Mouse (Mus musculus) olfactory bulb, adult 2 months (tissue): ENCODE results near the gene Slc43a1. TPM values are rescaled to one million over a fixed set of nuclear protein-coding genes. Genes with fewer than 3 reads are reported as not detected.
"Not testable (repeated sequence)": the region's sequence is repeated elsewhere in the genome, so short reads cannot be mapped to it uniquely, and the experiment has no call there.

Experiments
- H3K27ac ChIP-seq: fragments of 200-500 bp; 2 replicates; pipeline ENCODE4 v1.5.1; 2012; ENCODE audit warnings: low read depth, low read length; ENCODE audit not compliant: insufficient read depth
- H3K4me1 ChIP-seq: fragments of 200-500 bp; 2 replicates; pipeline ENCODE4 v1.6.1; 2012; ENCODE audit warnings: low read length; ENCODE audit not compliant: control insufficient read depth, insufficient read depth
- H3K4me3 ChIP-seq: fragments of 200-500 bp; 2 replicates; pipeline ENCODE4 v1.5.1; 2012; ENCODE audit warnings: mild to moderate bottlenecking, low read depth, low read length, moderate library complexity; ENCODE audit not compliant: insufficient read depth
- CTCF ChIP-seq: fragments of 200-500 bp; IDR thresholded peaks from 2 replicates; pipeline ENCODE4 v1.5.1; 2012; ENCODE audit warnings: low read depth, mild to moderate bottlenecking, low read length, moderate library complexity; ENCODE audit not compliant: insufficient read depth
- POLR2A ChIP-seq: fragments of 200-500 bp; IDR thresholded peaks from 2 replicates; pipeline ENCODE4 v1.6.1; 2012; ENCODE audit warnings: mild to moderate bottlenecking, low read depth, low read length, moderate library complexity; ENCODE audit not compliant: insufficient read depth
- WGBS: fragments of 180-500 bp; shearing (Covaris S2); methylation state at CpG from one replicate; pipeline ENCODE4 v1.1.7; 2018; 5-methylcytosine and 5-hydroxymethylcytosine counted together
- polyA plus RNA-seq: library from polyadenylated mRNA; stranded (reverse); fragments of >200 nt; gene quantifications from 2 replicates; pipeline ENCODE4 v1.2.4, GENCODE M21; 2012; ENCODE audit warnings: low replicate concordance; ENCODE audit not compliant: missing spikeins, insufficient read depth, insufficient read length

The Slc43a1 gene
- polyA plus RNA-seq, 1 experiment, result not detected

DNA sequence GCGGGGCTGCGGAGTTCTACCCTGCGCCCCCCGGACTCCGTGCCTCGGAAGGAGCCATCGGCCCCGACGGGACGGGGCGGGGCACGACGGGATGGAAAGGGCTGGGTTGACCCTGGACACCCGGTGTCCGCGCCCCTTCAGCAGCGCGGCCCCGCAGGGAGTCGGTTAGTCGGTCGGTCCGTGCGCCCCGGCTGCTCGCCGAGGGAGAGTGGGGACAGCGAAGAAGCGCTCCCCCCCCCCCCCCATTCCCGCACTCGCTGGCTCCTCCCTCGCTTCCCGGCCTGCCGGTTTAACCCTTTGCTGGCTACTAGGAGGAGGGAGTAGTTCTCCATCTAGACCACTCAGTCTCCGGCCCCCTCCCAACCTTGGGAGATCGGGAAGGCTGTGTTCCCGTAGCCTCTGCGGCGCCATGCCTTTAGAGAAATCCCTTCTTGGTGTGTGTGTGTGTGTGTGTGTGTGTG is 48.2 kb downstream of the Slc43a1 start:
- Histone ChIP-seq H3K4me1 (peaks cover 33% of the 10 kb centered on the region), H3K4me3 (peak overlapping the region; percentile 56), H3K27ac (no peak overlapping the region)
- WGBS, result 1% methylated on average over 39 of the region's 39 CpGs
- TF ChIP-seq CTCF (no peak), POLR2A (no peak)

- TF ChIP-seq CTCF, result no peak
- no peak for TF ChIP-seq POLR2A
- H3K27ac ChIP-seq, result no peak overlapping the region
Measured at GRCm38 (mm10) chr2:84887411-84888271, 49.0 kb downstream of the Slc43a1 start.

DNA sequence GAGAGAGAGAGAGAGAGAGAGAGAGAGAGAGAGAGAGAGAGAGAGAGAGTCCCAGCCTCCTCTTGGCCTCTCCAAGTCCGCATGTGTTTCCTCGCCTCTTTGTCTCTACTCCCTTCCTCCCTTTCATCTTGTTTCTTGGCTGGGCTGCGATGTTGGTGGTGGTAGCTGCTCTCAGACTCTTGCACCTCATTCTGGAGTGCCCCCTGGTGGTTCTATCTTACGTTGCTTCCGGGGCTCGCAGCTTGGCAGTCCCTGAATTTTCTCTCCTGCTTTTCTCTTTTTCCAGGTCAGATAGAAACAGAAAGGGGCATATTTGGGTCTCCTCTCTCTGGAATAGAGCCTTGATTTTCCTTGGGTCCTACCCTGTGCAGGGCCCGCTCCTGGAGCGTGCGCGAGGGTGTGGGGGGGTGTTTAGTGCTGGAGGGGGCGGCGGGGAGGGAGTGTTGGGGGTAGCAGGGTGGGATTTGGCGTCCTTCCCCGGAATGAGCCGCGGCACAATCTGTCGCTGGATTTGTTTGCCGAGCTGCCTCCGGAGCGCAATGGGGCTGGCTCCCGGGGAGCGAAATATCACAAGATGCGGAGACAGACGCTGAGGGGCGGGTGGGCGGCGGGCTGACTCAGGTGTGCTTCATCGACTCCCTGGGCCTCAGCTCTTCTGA is 50.1 kb downstream of the Slc43a1 start:
- peak; percentile 37; the same call in 1 of the 2 replicates for TF ChIP-seq CTCF
- no peak for TF ChIP-seq POLR2A
- H3K27ac ChIP-seq, result no peak overlapping the region
- WGBS, result 2% methylated on average over 28 of the region's 28 CpGs
- peaks cover 29% of the 10 kb centered on the region for H3K4me1 ChIP-seq
- H3K4me3 ChIP-seq, result peak overlapping the region; percentile 8; the same call in 1 of the 2 replicates

More at GRCm38 (mm10) chr2:84887411-84888271, 49.0 kb downstream of the Slc43a1 start:
- under 1% methylated on average over 58 of the region's 58 CpGs for WGBS
- peaks cover 30% of the 10 kb centered on the region for H3K4me1 ChIP-seq
- H3K4me3 ChIP-seq, result peak overlapping the region; percentile 56

DNA sequence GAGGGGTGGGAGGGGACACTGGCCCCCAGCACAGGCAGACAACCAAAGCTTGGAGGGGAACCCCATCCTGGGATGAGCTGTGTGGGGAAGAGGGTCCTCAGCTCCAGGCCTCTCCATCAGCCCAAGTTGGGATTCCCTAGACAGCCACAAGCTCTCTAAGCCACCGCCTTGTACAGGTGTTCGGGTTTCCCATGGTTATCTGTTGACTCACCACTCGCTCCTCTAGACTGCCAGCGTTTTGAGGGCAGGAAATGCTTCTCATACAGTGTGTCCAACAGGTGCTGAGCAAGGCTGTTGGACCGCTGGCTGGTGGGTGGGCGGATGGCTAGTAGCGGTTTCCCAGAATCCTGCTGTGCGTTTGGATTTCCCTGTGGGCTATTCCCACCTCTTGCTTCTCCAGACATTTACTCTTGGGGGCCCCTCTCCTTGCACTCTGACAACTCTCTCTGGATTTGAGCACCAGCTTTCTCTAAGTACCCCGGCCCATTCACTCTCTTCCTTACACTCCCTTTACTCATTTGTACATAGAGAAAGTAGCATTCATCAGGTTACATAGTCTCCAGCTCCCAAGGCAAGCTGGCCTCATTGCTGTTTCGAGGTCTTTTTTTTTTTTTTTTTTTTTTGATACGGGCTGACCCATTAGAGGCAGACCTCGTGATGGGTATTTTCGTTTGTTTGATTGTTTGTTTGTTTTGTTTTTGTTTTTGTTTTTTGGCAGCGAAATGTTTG is 50.8 kb downstream of the Slc43a1 start:
- no peak for TF ChIP-seq POLR2A
- no peak for TF ChIP-seq CTCF
- peak overlapping the region; percentile 8; the same call in 1 of the 2 replicates for H3K4me3 ChIP-seq
- 15% methylated on average over 14 of the region's 14 CpGs for WGBS
- H3K4me1 ChIP-seq, result peaks cover 29% of the 10 kb centered on the region
- H3K27ac ChIP-seq, result no peak overlapping the region

- TF ChIP-seq POLR2A (no peak), CTCF (peak; percentile 61; the same call in 1 of the 2 replicates)
- WGBS, result 0% methylated on average over 5 of the region's 5 CpGs
- H3K4me1 ChIP-seq, result peaks cover 29% of the 10 kb centered on the region
- H3K4me3 ChIP-seq, result no peak overlapping the region
- H3K27ac ChIP-seq, result no peak overlapping the region
Measured at GRCm38 (mm10) chr2:84890045-84890340, 51.3 kb downstream of the Slc43a1 start.

- Histone ChIP-seq H3K27ac (no peak overlapping the region), H3K4me3 (no peak overlapping the region), H3K4me1 (peaks cover 8% of the 10 kb centered on the region)
- WGBS, result 32% methylated on average over 6 of the region's 6 CpGs
- TF ChIP-seq CTCF, result no peak
- no peak for TF ChIP-seq POLR2A
Measured at GRCm38 (mm10) chr2:84893359-84893758, 54.7 kb downstream of the Slc43a1 start.

DNA sequence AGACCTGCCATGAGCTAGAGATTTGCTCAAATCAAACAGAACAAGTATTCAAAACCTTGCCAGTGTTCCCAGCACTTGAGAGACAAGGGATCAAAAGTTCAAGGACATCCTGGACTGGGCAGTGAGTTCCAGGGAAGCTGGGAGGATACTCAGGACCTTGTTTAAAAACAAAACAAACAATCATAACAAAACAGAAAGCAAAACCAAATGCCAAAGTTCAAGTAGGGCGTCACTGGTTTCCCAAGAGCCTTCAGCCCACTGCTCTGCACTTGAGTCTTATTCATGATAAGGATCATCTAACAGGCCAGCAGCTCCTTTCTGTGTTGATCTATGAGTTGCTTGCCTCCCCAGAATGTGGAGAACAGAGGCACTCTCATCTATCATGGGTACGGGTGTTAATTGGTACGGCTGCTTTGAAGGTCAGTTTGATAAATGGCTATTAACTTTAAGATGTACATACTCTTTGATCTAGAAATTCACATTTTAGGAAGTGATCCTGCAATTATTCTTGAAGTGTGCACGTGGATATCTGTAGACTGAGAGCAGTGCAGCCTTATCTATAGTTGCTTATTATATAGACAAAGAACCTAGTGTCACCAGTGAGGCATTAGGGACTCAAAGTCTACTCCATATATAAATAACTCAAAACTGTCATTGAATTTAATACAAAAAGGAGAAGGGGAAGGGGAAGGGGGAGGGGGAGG is 57.0 kb downstream of the Slc43a1 start:
- Histone ChIP-seq H3K4me3 (no peak overlapping the region), H3K4me1 (no peaks in the 10 kb centered on the region), H3K27ac (no peak overlapping the region)
- no peak for TF ChIP-seq POLR2A
- no peak for TF ChIP-seq CTCF
- 73% methylated on average over 4 of the region's 4 CpGs for WGBS

GRCm38 (mm10) chr2:84896686-84897085 is 58.0 kb downstream of the Slc43a1 start:
- not testable (repeated sequence) for H3K4me3 ChIP-seq, H3K4me1 ChIP-seq, H3K27ac ChIP-seq
- 94% methylated on average over 6 of the region's 6 CpGs for WGBS

GRCm38 (mm10) chr2:84912722-84913121 is 74.1 kb downstream of the Slc43a1 start:
- no peak overlapping the region for H3K27ac ChIP-seq
- WGBS, result 72% methylated on average over 3 of the region's 3 CpGs

More at GRCm38 (mm10) chr2:84912722-84913121, 74.1 kb downstream of the Slc43a1 start:
- TF ChIP-seq POLR2A, result no peak
- TF ChIP-seq CTCF, result no peak
- Histone ChIP-seq H3K4me3 (no peak overlapping the region), H3K4me1 (no peaks in the 10 kb centered on the region)

Other genes starting within 250 kb of the Slc43a1 start
- not detected in 2 replicates for gene Ctnnd1, start 188.1 kb upstream of the Slc43a1 start, polyA plus RNA-seq
- gene Btbd18, start 179.8 kb upstream of the Slc43a1 start, polyA plus RNA-seq, result not detected in 2 replicates
- gene Selenoh, start 168.1 kb upstream of the Slc43a1 start, polyA plus RNA-seq, result not detected in 2 replicates
- not detected in 2 replicates for gene Gm28635, start 160.8 kb upstream of the Slc43a1 start, polyA plus RNA-seq
- not detected in 2 replicates for gene Med19, start 160.4 kb upstream of the Slc43a1 start, polyA plus RNA-seq
- not detected in 2 replicates for gene Tmx2, start 159.7 kb upstream of the Slc43a1 start, polyA plus RNA-seq
- gene Zdhhc5, start 123.7 kb upstream of the Slc43a1 start, polyA plus RNA-seq, result not detected in 2 replicates
- gene Clp1, start 111.5 kb upstream of the Slc43a1 start, polyA plus RNA-seq, result not detected in 2 replicates
- gene Ypel4, start 104.8 kb upstream of the Slc43a1 start, polyA plus RNA-seq, result 194 TPM in 1 of 2 replicates, not detected in the other
- not detected in 2 replicates for gene Gm19426, start 95.2 kb upstream of the Slc43a1 start, polyA plus RNA-seq
- not detected in 2 replicates for gene Serping1, start 63.4 kb upstream of the Slc43a1 start, polyA plus RNA-seq
- not detected in 2 replicates for gene Ube2l6, start 40.0 kb upstream of the Slc43a1 start, polyA plus RNA-seq
- gene Smtnl1, start 16.2 kb upstream of the Slc43a1 start, polyA plus RNA-seq, result not detected in 2 replicates
- not detected in 2 replicates for gene Timm10, start 11.9 kb upstream of the Slc43a1 start, polyA plus RNA-seq
- gene Rtn4rl2, start 47.9 kb downstream of the Slc43a1 start, polyA plus RNA-seq, result not detected in 2 replicates
- not detected in 2 replicates for gene Slc43a3, start 97.7 kb downstream of the Slc43a1 start, polyA plus RNA-seq
- not detected in 2 replicates for gene Prg2, start 141.6 kb downstream of the Slc43a1 start, polyA plus RNA-seq
- gene Prg3, start 149.4 kb downstream of the Slc43a1 start, polyA plus RNA-seq, result not detected in 2 replicates
- not detected in 2 replicates for gene Ssrp1, start 198.4 kb downstream of the Slc43a1 start, polyA plus RNA-seq
- gene P2rx3, start 198.6 kb downstream of the Slc43a1 start, polyA plus RNA-seq, result not detected in 2 replicates
- gene Tnks1bp1, start 209.2 kb downstream of the Slc43a1 start, polyA plus RNA-seq, result not detected in 2 replicates